Mouse (Mus musculus): ENCODE results near the gene Rap1gap2. TPM values are rescaled to one million over a fixed set of nuclear protein-coding genes. Genes with fewer than 3 reads are reported as not detected.
A peak's percentile ranks its signal among the peaks of the same experiment; 100 is the strongest.

The Rap1gap2 gene
- polyA plus RNA-seq, 1 experiment from 2014 or later: 1.6 TPM

DNA sequence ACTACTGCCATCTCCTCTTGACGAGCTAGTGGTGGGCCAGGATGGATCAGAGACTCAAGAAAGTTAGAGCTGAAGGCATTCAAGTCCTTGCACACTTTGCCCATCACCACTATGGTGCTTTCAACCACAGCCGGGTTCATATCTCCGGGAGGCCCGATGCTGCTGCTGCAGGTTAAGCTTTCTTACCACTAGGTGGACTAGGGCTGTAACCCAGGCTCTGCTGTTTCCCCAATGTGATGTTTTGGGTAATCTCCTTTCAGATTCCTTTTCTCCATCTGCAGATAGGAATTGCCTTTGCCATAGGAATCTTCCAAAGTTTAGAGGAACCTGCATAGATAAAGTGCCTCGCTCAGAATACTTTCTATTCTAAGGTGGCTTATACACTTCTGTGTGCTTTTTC lies 4.9 kb upstream of the Rap1gap2 start:
- peaks cover 24% of the 10 kb centered on the region for H3K4me1 ChIP-seq (replicated peaks)
- peaks cover 68% of the 10 kb centered on the region for H3K27me3 ChIP-seq (ENCODE audit: insufficient read depth, poor library complexity, severe bottlenecking)
- no peak for DNase-seq (ENCODE audit: low spot score)
- no peak overlapping the region for H3K4me3 ChIP-seq
- no peaks in the 10 kb centered on the region for H3K36me3 ChIP-seq
- 54% methylated on average over 5 of the region's 5 CpGs for WGBS
- H3K9me3 ChIP-seq: no peaks in the 10 kb centered on the region
- no peak overlapping the region for H3K27ac ChIP-seq

DNA sequence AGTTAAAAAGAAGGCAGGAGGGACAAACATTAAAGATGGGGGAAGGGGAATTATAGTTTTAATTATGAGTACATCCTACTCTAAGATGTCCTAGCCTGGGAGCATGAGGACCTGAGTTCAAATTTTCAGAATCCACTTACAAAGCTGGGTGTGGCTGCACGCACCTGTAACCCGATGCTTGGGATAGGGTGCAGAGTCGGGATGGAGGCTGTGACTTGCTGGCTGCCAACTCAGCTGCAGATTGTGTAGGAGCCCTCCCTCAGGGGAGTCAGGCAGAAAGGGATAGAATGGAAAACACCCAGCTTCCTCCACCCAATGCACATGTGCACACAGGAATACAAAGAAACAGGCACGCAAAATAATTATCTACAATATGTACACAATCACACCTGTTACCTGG lies 2.7 kb upstream of the Rap1gap2 start:
- H3K36me3 ChIP-seq: no peaks in the 10 kb centered on the region
- H3K27ac ChIP-seq: no peak overlapping the region
- no peak overlapping the region for H3K4me3 ChIP-seq
- H3K4me1 ChIP-seq (replicated peaks): peaks cover 12% of the 10 kb centered on the region
- H3K9me3 ChIP-seq: no peaks in the 10 kb centered on the region
- 68% methylated on average over 4 of the region's 4 CpGs for WGBS
- H3K27me3 ChIP-seq (ENCODE audit: insufficient read depth, poor library complexity, severe bottlenecking): peaks cover 66% of the 10 kb centered on the region
- no peak for DNase-seq (ENCODE audit: low spot score)

DNA sequence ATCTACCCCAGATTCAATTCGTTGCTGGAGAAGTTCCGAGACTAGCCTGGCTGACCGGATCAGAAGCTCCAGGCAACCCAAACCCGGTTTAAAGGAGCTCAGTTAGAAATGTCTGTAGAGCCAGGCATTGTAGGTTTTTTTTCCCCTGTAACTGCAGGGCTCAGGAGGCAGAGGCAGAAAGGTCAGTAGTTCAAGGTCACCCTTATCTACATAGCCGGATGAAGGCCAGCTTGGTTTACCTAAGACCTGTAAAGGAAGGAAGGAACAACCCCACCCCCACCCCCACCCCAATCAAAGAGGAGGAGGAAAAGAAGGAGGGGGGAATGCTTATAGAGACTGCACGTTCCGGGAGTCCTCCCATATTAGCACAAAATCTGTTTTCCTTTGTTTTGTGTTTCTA lies 722 bp upstream of the Rap1gap2 start:
- Histone ChIP-seq H3K27ac (no peak overlapping the region), H3K27me3 (ENCODE audit: insufficient read depth, poor library complexity, severe bottlenecking) (peaks cover 64% of the 10 kb centered on the region), H3K9me3 (no peaks in the 10 kb centered on the region), H3K4me1 (replicated peaks) (peaks cover 12% of the 10 kb centered on the region), H3K36me3 (no peaks in the 10 kb centered on the region), H3K4me3 (peak overlapping the region; percentile 55; the same call in 1 of the 2 replicates)
- DNase-seq (ENCODE audit: low spot score): no peak
- WGBS: 22% methylated on average over 7 of the region's 7 CpGs

DNA sequence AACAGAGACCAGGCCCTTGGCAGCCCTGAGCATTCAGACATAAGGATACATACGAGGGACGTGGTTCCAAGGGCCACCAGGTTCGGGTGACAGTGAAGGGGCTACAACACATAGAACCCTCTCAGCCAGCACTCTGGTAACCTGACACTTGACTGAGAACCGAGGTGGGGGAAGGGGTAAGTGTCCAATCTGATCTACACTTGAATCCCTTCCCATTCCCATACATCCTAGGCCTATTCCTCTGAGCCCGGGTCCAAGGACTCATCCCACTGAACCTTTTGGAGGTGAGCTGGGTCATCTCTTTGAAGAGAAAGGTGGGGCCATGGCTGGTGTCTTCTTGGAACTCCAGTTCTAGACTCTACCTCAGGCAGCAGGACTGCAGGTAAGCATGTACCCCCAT lies 647 bp downstream of the Rap1gap2 start:
- Histone ChIP-seq H3K4me1 (replicated peaks) (peaks cover 12% of the 10 kb centered on the region), H3K9me3 (0 out of 2 replicates have a peak, but pooled peaks cover 2% of the 10 kb centered on the region), H3K27me3 (ENCODE audit: insufficient read depth, poor library complexity, severe bottlenecking) (peaks cover 54% of the 10 kb centered on the region), H3K4me3 (peak overlapping the region; percentile 55; the same call in 1 of the 2 replicates), H3K36me3 (no peaks in the 10 kb centered on the region), H3K27ac (no peak overlapping the region)
- 25% methylated on average over 5 of the region's 5 CpGs for WGBS
- no peak for DNase-seq (ENCODE audit: low spot score)

DNA sequence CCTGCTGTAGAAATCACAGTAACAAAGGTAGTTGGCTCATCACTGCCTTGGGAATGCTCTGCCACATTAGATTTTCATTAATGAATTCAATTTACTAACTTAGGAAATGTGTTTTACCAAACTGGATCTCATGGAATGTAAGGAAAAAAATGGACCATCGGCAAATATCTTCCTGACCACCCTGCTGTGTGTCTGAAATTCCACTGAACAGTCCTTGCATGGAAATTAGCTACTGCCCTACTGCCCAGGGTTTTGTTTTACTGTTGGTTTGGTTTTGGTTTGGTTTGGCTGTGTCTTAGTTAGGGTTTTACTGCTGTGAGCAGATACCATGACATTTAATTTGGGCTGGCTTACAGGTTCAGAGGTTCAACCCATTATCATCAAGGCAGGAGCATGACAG lies 8.4 kb downstream of the Rap1gap2 start:
- H3K36me3 ChIP-seq: no peaks in the 10 kb centered on the region

DNA sequence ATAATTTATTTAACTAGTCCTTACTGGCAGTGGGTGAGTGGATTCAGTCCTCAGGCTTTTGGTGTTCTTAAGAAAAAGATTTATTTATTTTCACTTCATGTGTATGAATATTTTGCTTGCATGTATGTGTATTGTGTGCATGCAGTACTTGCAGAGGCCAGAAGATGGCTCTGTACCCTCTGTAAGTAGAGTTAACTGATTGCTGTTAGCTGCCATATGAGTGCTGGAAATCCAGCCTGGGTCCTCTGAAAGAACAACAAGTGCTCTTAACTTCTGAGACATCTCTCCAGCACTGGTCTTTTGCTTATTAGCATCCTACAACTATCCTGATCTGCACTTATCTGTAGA lies 12.8 kb downstream of the Rap1gap2 start:
- H3K36me3 ChIP-seq: no peaks in the 10 kb centered on the region
- H3K27ac ChIP-seq: no peak overlapping the region
- H3K9me3 ChIP-seq: no peaks in the 10 kb centered on the region; the same call in 1 of the 2 replicates
- no peak for DNase-seq (ENCODE audit: low spot score)
- H3K27me3 ChIP-seq (ENCODE audit: insufficient read depth, poor library complexity, severe bottlenecking): peaks cover 4% of the 10 kb centered on the region; the same call in 1 of the 2 replicates
- no peak overlapping the region for H3K4me3 ChIP-seq
- no peaks in the 10 kb centered on the region for H3K4me1 ChIP-seq (replicated peaks)

More for the DNA sequence above, 8.4 kb downstream of the Rap1gap2 start:
- 85% methylated on average over 1 of the region's 1 CpGs for WGBS
- Histone ChIP-seq H3K4me1 (replicated peaks) (no peaks in the 10 kb centered on the region), H3K4me3 (no peak overlapping the region), H3K27ac (no peak overlapping the region), H3K27me3 (ENCODE audit: insufficient read depth, poor library complexity, severe bottlenecking) (no peaks in the 10 kb centered on the region), H3K9me3 (peaks cover 2% of the 10 kb centered on the region; the same call in 1 of the 2 replicates)
- no peak for DNase-seq (ENCODE audit: low spot score)

DNA sequence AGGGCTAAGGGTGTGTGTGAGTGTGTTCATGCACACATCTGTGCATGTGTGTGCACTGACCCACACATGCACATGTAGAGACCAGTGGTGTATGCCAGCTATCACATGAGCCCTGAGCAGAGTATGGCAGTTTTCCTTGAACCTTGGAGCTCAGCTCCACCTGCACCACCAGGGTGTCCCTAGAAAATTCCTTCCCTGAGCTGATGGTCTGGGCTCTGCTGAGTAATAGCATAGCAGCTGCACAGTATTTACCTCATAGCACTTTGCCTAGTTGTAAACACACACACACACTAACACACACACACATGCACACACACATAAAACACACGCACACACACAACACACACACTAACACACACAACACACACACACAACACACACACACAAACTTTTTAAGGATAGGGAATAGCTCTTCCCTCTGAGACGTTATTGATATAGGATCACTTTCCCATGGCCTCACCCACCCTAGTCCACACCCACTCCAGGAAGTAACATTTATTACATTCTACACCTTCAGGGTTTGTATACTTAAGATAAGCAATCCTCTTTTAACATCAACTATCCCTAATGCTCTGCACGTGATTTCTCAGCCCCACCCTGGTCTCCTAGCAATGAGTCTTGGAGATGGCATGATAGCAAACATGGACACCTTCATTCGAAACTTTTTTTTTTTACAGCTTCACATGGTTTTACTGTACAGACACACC lies 13.3 kb downstream of the Rap1gap2 start:
- H3K27me3 ChIP-seq (ENCODE audit: insufficient read depth, poor library complexity, severe bottlenecking): peaks cover 9% of the 10 kb centered on the region
- H3K9me3 ChIP-seq: no peaks in the 10 kb centered on the region; the same call in 1 of the 2 replicates
- no peaks in the 10 kb centered on the region for H3K4me1 ChIP-seq (replicated peaks)
- WGBS: 78% methylated on average over 4 of the region's 4 CpGs
- H3K4me3 ChIP-seq: no peak overlapping the region
- no peaks in the 10 kb centered on the region for H3K36me3 ChIP-seq
- no peak for DNase-seq (ENCODE audit: low spot score)
- H3K27ac ChIP-seq: no peak overlapping the region

DNA sequence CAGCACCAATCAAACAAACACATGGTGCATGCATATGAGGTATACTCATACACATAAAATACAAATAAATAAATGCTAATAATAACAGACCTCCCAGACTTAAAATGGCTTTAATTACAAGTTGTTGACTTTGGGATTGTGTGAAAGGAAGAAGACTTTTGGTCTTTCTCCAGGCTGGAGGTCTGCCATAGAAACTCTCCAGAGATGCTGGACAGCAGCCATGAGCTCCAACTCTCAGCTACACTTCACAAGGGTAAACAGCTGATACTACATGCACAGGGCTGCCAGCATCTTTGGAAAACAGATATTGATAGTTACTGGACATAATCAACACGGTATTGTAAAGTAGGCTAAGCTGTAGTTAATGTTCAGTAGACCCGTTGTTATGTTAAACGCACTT lies 18.5 kb downstream of the Rap1gap2 start:
- Histone ChIP-seq H3K27ac (no peak overlapping the region), H3K4me1 (replicated peaks) (peaks cover 10% of the 10 kb centered on the region), H3K9me3 (no peaks in the 10 kb centered on the region), H3K27me3 (ENCODE audit: insufficient read depth, poor library complexity, severe bottlenecking) (peaks cover 59% of the 10 kb centered on the region), H3K4me3 (no peak overlapping the region), H3K36me3 (no peaks in the 10 kb centered on the region)
- WGBS: 81% methylated on average over 3 of the region's 3 CpGs
- DNase-seq (ENCODE audit: low spot score): no peak

DNA sequence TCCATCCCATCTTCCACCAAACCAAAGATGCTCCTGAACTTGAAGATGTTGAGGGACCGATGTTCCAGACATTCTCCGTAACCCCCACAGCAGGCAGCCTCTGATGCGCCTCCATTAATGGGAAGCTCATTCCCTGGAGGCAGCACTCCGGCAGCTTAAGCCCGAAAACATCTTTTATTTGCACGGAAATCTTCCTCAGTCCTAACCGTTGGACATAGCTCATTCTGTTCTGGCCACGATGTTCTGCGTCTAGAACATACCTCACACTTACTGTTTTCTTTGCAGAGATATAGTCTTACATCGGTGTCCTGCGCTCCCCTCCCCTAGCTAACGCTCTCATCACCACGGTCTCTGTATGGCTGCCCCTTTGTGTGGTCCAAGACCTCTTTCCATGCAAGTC lies 20.0 kb downstream of the Rap1gap2 start:
- WGBS: 35% methylated on average over 13 of the region's 13 CpGs
- no peaks in the 10 kb centered on the region for H3K36me3 ChIP-seq
- H3K27ac ChIP-seq: 0 out of 2 replicates have a peak overlapping the region, but pooled peaks have one; percentile 72
- peak overlapping the region; percentile 57 for H3K4me3 ChIP-seq
- H3K9me3 ChIP-seq: no peaks in the 10 kb centered on the region
- H3K4me1 ChIP-seq (replicated peaks): peaks cover 15% of the 10 kb centered on the region
- no peak for DNase-seq (ENCODE audit: low spot score)
- peaks cover 67% of the 10 kb centered on the region for H3K27me3 ChIP-seq (ENCODE audit: insufficient read depth, poor library complexity, severe bottlenecking)

DNA sequence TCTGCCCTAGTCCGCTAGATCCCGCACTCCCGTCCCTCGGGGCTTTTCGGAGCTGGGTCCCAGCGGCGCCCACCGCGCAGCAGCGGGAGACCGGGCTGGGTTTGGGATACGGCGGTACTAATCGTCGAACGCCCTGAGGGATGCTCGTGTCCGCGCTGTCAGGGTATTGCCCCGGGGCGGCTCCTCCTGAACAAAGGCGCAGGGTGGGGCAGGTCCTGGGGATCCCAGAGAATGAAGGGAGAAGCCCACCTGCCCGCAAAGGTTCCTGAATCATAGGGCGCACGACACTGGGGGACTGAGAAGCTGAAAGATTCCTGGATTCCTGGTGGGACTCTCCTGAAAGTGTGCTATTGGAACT lies 20.5 kb downstream of the Rap1gap2 start:
- H3K27me3 ChIP-seq (ENCODE audit: insufficient read depth, poor library complexity, severe bottlenecking): peaks cover 67% of the 10 kb centered on the region
- H3K36me3 ChIP-seq: no peaks in the 10 kb centered on the region
- H3K9me3 ChIP-seq: no peaks in the 10 kb centered on the region
- H3K27ac ChIP-seq: peak overlapping the region; percentile 72
- 1% methylated on average over 25 of the region's 25 CpGs for WGBS
- H3K4me3 ChIP-seq: peak overlapping the region; percentile 57
- peak; percentile 9 for DNase-seq (ENCODE audit: low spot score)
- peaks cover 17% of the 10 kb centered on the region for H3K4me1 ChIP-seq (replicated peaks)

DNA sequence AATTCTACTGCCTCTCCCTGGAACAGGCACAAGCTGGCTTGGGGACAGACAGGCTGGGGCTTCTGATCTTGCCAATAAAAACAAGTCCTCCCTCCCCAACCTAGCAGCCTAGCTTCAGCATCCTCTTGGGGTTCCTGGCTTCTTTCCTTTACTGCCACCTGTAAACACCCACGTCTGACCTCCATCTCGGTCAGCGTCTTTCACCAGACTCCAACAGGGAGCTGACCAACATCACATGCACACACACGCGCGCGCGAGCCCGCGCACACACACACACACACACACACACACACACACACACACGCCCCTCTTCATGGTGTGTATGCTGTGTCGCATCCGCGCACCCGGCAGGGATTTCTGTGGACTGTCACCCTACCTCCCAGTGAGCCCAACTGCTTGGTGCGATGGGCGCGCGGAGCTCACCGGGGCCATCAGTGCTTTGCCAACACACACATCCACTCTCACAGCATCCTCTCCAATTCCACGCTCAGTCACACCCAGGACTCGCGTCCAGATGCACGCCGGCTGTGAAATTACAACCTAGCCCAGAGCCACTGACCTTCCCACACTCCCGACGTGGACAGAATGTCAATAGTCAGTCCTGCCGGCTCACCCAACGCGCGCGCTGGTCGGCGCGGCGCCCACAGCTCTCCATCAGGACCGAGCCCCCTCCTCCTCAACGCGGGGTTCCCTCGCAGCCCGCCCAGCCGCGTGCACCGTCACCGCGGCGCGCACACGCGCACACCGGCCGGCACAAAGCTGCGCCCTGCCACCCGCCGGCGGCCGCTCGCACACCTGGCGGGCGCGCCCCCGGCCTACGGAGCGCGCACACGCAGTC lies 21.1 kb downstream of the Rap1gap2 start:
- Histone ChIP-seq H3K4me3 (peak overlapping the region; percentile 57), H3K4me1 (replicated peaks) (peaks cover 17% of the 10 kb centered on the region), H3K27me3 (ENCODE audit: insufficient read depth, poor library complexity, severe bottlenecking) (peaks cover 68% of the 10 kb centered on the region), H3K9me3 (no peaks in the 10 kb centered on the region), H3K36me3 (no peaks in the 10 kb centered on the region), H3K27ac (peak overlapping the region; percentile 72; the same call in 1 of the 2 replicates)
- WGBS: 3% methylated on average over 66 of the region's 66 CpGs
- DNase-seq (ENCODE audit: low spot score): peak; percentile 12

DNA sequence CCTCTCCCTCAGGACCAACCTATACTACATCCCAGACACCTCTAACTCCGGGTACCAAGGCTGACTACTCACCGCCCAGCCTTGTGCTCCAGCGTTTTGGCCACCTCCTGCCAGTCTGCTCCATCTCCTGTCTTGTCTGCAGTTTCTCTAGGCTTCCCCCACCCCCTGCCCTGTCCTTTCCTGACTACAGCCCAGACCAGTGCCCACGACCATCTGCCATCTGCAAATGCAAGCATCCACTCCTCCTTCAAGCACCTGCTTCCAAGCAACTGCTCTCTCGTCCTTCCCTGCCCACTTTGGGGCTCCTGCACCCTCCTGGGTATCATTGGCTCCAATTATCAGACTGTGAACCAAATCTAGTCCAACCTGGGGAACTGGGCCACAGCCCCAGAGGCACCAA lies 24.3 kb downstream of the Rap1gap2 start:
- Histone ChIP-seq H3K27ac (no peak overlapping the region), H3K9me3 (no peaks in the 10 kb centered on the region), H3K4me1 (replicated peaks) (peaks cover 17% of the 10 kb centered on the region), H3K27me3 (ENCODE audit: insufficient read depth, poor library complexity, severe bottlenecking) (peaks cover 52% of the 10 kb centered on the region), H3K36me3 (no peaks in the 10 kb centered on the region), H3K4me3 (no peak overlapping the region)
- DNase-seq (ENCODE audit: low spot score): no peak
- 70% methylated on average over 5 of the region's 5 CpGs for WGBS

All from hindbrain, embryonic 10.5 days (tissue).